Mouse (Mus musculus): ENCODE results near the gene Pglyrp2. TPM values are rescaled to one million over a fixed set of nuclear protein-coding genes. Genes with fewer than 3 reads are reported as not detected.

The Pglyrp2 gene
- polyA plus RNA-seq, 1 experiment from 2014 or later: not detected

- Histone ChIP-seq H3K27ac (ENCODE audit: low read depth, low read length) (no peak overlapping the region), H3K4me1 (ENCODE audit: control insufficient read depth, insufficient read depth, low read length) (no peaks in the 10 kb centered on the region), H3K9me3 (ENCODE audit: control insufficient read depth, low read length) (no peaks in the 10 kb centered on the region), H3K9ac (ENCODE audit: low read depth, low read length) (no peak overlapping the region), H3K36me3 (ENCODE audit: control insufficient read depth, insufficient read depth, low read length) (no peaks in the 10 kb centered on the region), H3K27me3 (ENCODE audit: control insufficient read depth, insufficient read depth, low read length) (peaks cover 9% of the 10 kb centered on the region; the same call in 1 of the 2 replicates), H3K4me2 (replicated peaks; ENCODE audit: low read depth, low read length) (no peak overlapping the region), H3K4me3 (ENCODE audit: low read length) (no peak overlapping the region)
- ATAC-seq (ENCODE audit: low FRiP score, low TSS enrichment): no peak
- WGBS: 91% methylated on average over 14 of the region's 14 CpGs
Measured at GRCm38 (mm10) chr17:32416771-32417170, 7.2 kb downstream of the Pglyrp2 start.

- 42% methylated on average over 24 of the region's 24 CpGs for WGBS
- no peak overlapping the region for H3K27ac ChIP-seq (ENCODE audit: low read depth, low read length)
- H3K27me3 ChIP-seq (ENCODE audit: control insufficient read depth, insufficient read depth, low read length): peaks cover 9% of the 10 kb centered on the region; the same call in 1 of the 2 replicates
- H3K4me1 ChIP-seq (ENCODE audit: control insufficient read depth, insufficient read depth, low read length): no peaks in the 10 kb centered on the region
- H3K4me3 ChIP-seq (ENCODE audit: low read length): no peak overlapping the region
- H3K9ac ChIP-seq (ENCODE audit: low read depth, low read length): no peak overlapping the region
- H3K4me2 ChIP-seq (replicated peaks; ENCODE audit: low read depth, low read length): 0 out of 2 replicates have a peak overlapping the region, but pooled peaks have one; percentile 13
- no peaks in the 10 kb centered on the region for H3K36me3 ChIP-seq (ENCODE audit: control insufficient read depth, insufficient read depth, low read length)
- no peak for ATAC-seq (ENCODE audit: low FRiP score, low TSS enrichment)
- H3K9me3 ChIP-seq (ENCODE audit: control insufficient read depth, low read length): no peaks in the 10 kb centered on the region
Measured at GRCm38 (mm10) chr17:32415417-32416020, 8.4 kb downstream of the Pglyrp2 start.

- Histone ChIP-seq H3K4me3 (ENCODE audit: low read length) (no peak overlapping the region), H3K4me1 (ENCODE audit: control insufficient read depth, insufficient read depth, low read length) (no peaks in the 10 kb centered on the region), H3K4me2 (replicated peaks; ENCODE audit: low read depth, low read length) (no peak overlapping the region), H3K27me3 (ENCODE audit: control insufficient read depth, insufficient read depth, low read length) (peaks cover 9% of the 10 kb centered on the region; the same call in 1 of the 2 replicates), H3K27ac (ENCODE audit: low read depth, low read length) (no peak overlapping the region), H3K36me3 (ENCODE audit: control insufficient read depth, insufficient read depth, low read length) (no peaks in the 10 kb centered on the region), H3K9ac (ENCODE audit: low read depth, low read length) (no peak overlapping the region), H3K9me3 (ENCODE audit: control insufficient read depth, low read length) (no peaks in the 10 kb centered on the region)
- ATAC-seq (ENCODE audit: low FRiP score, low TSS enrichment): no peak
- 87% methylated on average over 6 of the region's 6 CpGs for WGBS
Measured at GRCm38 (mm10) chr17:32411898-32412297, 12.1 kb downstream of the Pglyrp2 start.

GRCm38 (mm10) chr17:32403417-32403816 is 20.6 kb downstream of the Pglyrp2 start, which contains the start of gene Rasal3:
Rasal3 (minus strand) TSS chr17:32403583.
- H3K4me2 ChIP-seq (replicated peaks; ENCODE audit: low read depth, low read length): no peak within 1 kb of the TSS
- H3K4me1 ChIP-seq (ENCODE audit: control insufficient read depth, insufficient read depth, low read length): no peaks in the 10 kb centered on the region
- H3K9ac ChIP-seq (ENCODE audit: low read depth, low read length): no peak within 1 kb of the TSS
- H3K27ac ChIP-seq (ENCODE audit: low read depth, low read length): no peak within 1 kb of the TSS
- H3K27me3 ChIP-seq (ENCODE audit: control insufficient read depth, insufficient read depth, low read length): 0 out of 2 replicates have a peak, but pooled peaks cover under 1% of the 10 kb centered on the region
- no peak for ATAC-seq (ENCODE audit: low FRiP score, low TSS enrichment)
- WGBS: 74% methylated on average over 8 of the region's 8 CpGs
- H3K36me3 ChIP-seq (ENCODE audit: control insufficient read depth, insufficient read depth, low read length): no peaks in the 10 kb centered on the region
- no peaks in the 10 kb centered on the region for H3K9me3 ChIP-seq (ENCODE audit: control insufficient read depth, low read length)
- H3K4me3 ChIP-seq (ENCODE audit: low read length): no peak within 1 kb of the TSS

GRCm38 (mm10) chr17:32402779-32403157 is 21.2 kb downstream of the Pglyrp2 start:
- peaks cover 6% of the 10 kb centered on the region; the same call in 1 of the 2 replicates for H3K27me3 ChIP-seq (ENCODE audit: control insufficient read depth, insufficient read depth, low read length)
- H3K27ac ChIP-seq (ENCODE audit: low read depth, low read length): no peak overlapping the region
- 75% methylated on average over 11 of the region's 11 CpGs for WGBS
- H3K36me3 ChIP-seq (ENCODE audit: control insufficient read depth, insufficient read depth, low read length): no peaks in the 10 kb centered on the region
- no peaks in the 10 kb centered on the region for H3K4me1 ChIP-seq (ENCODE audit: control insufficient read depth, insufficient read depth, low read length)
- no peaks in the 10 kb centered on the region for H3K9me3 ChIP-seq (ENCODE audit: control insufficient read depth, low read length)
- H3K4me3 ChIP-seq (ENCODE audit: low read length): no peak overlapping the region
- no peak overlapping the region for H3K4me2 ChIP-seq (replicated peaks; ENCODE audit: low read depth, low read length)
- H3K9ac ChIP-seq (ENCODE audit: low read depth, low read length): no peak overlapping the region
- ATAC-seq (ENCODE audit: low FRiP score, low TSS enrichment): no peak

GRCm38 (mm10) chr17:32402011-32402778 is 21.8 kb downstream of the Pglyrp2 start:
- no peaks in the 10 kb centered on the region for H3K36me3 ChIP-seq (ENCODE audit: control insufficient read depth, insufficient read depth, low read length)
- H3K4me3 ChIP-seq (ENCODE audit: low read length): no peak overlapping the region
- no peaks in the 10 kb centered on the region for H3K4me1 ChIP-seq (ENCODE audit: control insufficient read depth, insufficient read depth, low read length)
- no peak overlapping the region for H3K4me2 ChIP-seq (replicated peaks; ENCODE audit: low read depth, low read length)
- ATAC-seq (ENCODE audit: low FRiP score, low TSS enrichment): no peak
- no peak overlapping the region for H3K27ac ChIP-seq (ENCODE audit: low read depth, low read length)
- H3K9ac ChIP-seq (ENCODE audit: low read depth, low read length): no peak overlapping the region
- WGBS: 81% methylated on average over 9 of the region's 9 CpGs
- H3K9me3 ChIP-seq (ENCODE audit: control insufficient read depth, low read length): no peaks in the 10 kb centered on the region
- peaks cover 12% of the 10 kb centered on the region for H3K27me3 ChIP-seq (ENCODE audit: control insufficient read depth, insufficient read depth, low read length)

- H3K9me3 ChIP-seq (ENCODE audit: control insufficient read depth, low read length): no peaks in the 10 kb centered on the region
- 1% methylated on average over 35 of the region's 37 CpGs for WGBS
- peak overlapping the region; percentile 27 for H3K4me3 ChIP-seq (ENCODE audit: low read length)
- H3K4me2 ChIP-seq (replicated peaks; ENCODE audit: low read depth, low read length): peak overlapping the region; percentile 37
- no peak overlapping the region for H3K27ac ChIP-seq (ENCODE audit: low read depth, low read length)
- no peaks in the 10 kb centered on the region for H3K36me3 ChIP-seq (ENCODE audit: control insufficient read depth, insufficient read depth, low read length)
- no peak overlapping the region for H3K9ac ChIP-seq (ENCODE audit: low read depth, low read length)
- H3K27me3 ChIP-seq (ENCODE audit: control insufficient read depth, insufficient read depth, low read length): peaks cover 54% of the 10 kb centered on the region
- H3K4me1 ChIP-seq (ENCODE audit: control insufficient read depth, insufficient read depth, low read length): peaks cover 8% of the 10 kb centered on the region
- ATAC-seq (ENCODE audit: low FRiP score, low TSS enrichment): no peak
Measured at GRCm38 (mm10) chr17:32396266-32396665, 27.7 kb downstream of the Pglyrp2 start.

DNA sequence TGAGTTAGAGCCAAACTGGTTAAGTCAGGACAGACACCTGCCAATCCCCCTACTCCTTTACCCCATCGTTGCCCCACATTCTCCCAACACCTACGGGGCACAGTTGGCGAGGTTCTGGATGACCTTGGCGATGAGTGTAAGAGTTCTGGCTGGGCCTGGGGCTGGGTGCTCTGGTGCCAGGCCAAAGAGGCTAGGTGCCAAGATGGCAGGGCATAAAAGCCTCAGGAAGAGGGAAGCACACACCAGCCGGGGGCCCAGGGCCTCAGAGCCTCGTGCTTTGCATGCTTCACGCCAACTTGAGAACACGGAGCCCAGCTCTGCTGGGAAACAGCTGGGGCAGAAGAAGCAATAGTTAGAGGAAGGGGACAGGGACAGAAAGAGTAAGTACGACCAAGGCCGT is 30.0 kb downstream of the Pglyrp2 start:
- H3K4me3 ChIP-seq (ENCODE audit: low read length): no peak overlapping the region
- H3K9me3 ChIP-seq (ENCODE audit: control insufficient read depth, low read length): no peaks in the 10 kb centered on the region
- H3K4me2 ChIP-seq (replicated peaks; ENCODE audit: low read depth, low read length): no peak overlapping the region
- H3K9ac ChIP-seq (ENCODE audit: low read depth, low read length): no peak overlapping the region
- ATAC-seq (ENCODE audit: low FRiP score, low TSS enrichment): no peak
- H3K27me3 ChIP-seq (ENCODE audit: control insufficient read depth, insufficient read depth, low read length): peaks cover 65% of the 10 kb centered on the region
- no peak overlapping the region for H3K27ac ChIP-seq (ENCODE audit: low read depth, low read length)
- H3K36me3 ChIP-seq (ENCODE audit: control insufficient read depth, insufficient read depth, low read length): no peaks in the 10 kb centered on the region
- peaks cover 8% of the 10 kb centered on the region for H3K4me1 ChIP-seq (ENCODE audit: control insufficient read depth, insufficient read depth, low read length)
- 87% methylated on average over 10 of the region's 10 CpGs for WGBS

DNA sequence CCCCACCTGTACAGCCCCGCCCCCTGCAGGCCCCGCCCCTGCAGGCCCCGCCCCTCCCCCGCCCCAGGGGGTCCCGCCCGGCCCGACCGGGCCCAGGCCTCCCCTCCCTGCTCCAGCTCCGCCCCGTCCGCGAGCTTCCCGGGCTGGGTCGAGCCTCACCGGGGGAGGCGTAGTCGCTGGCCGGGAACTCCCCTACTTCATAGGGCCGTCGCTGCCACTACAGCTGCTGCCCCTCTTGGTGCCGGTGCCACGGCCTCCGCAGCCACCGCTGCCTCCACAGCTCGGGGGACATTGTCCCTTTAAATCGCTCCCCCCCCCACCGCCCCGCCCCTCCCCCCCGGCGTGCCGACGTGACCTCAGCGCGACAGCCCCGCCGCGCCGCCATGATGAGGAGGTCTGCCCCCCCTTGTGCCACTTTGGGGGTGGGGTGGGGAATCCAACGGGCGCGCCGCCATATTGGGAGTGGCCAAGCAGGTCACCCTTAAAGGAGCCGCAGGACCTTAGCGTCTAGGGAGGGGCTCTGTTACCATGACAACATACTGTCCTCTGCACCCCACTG is 34.8 kb downstream of the Pglyrp2 start, which contains the start of gene Wiz:
Gene Wiz, minus strand, starts transcription at position 339 of the 559 bp plus-strand sequence.
- H3K9ac ChIP-seq (ENCODE audit: low read depth, low read length): peak within 1 kb of the TSS; percentile 77
- H3K9me3 ChIP-seq (ENCODE audit: control insufficient read depth, low read length): no peaks in the 10 kb centered on the region
- peaks cover 6% of the 10 kb centered on the region; the same call in 1 of the 2 replicates for H3K36me3 ChIP-seq (ENCODE audit: control insufficient read depth, insufficient read depth, low read length)
- peak within 1 kb of the TSS; percentile 74 for H3K27ac ChIP-seq (ENCODE audit: low read depth, low read length)
- H3K4me1 ChIP-seq (ENCODE audit: control insufficient read depth, insufficient read depth, low read length): peaks cover 16% of the 10 kb centered on the region
- 0% methylated on average over 30 of the region's 44 CpGs for WGBS
- ATAC-seq (ENCODE audit: low FRiP score, low TSS enrichment): peak; percentile 87
- H3K4me2 ChIP-seq (replicated peaks; ENCODE audit: low read depth, low read length): peak within 1 kb of the TSS; percentile 96
- H3K4me3 ChIP-seq (ENCODE audit: low read length): peak within 1 kb of the TSS; percentile 78
- H3K27me3 ChIP-seq (ENCODE audit: control insufficient read depth, insufficient read depth, low read length): peaks cover 25% of the 10 kb centered on the region

Measured in kidney, embryonic 14.5 days (tissue).